Mouse (Mus musculus) small intestine, adult 2 months (tissue): ENCODE data around the gene RPS10-NUDT3.

Experiments
- CTCF ChIP-seq: fragments of 200-500 bp; IDR thresholded peaks from 2 replicates; pipeline ENCODE4 v1.5.1; 2012; ENCODE audit warnings: low read depth, mild to moderate bottlenecking, control low read depth, inconsistent platforms, low read length, moderate library complexity, mixed read lengths; ENCODE audit not compliant: insufficient replicate concordance, insufficient read length; ENCODE audit errors: extremely low read depth
- POLR2A ChIP-seq: fragments of 200-500 bp; IDR thresholded peaks from 2 replicates; pipeline ENCODE4 v1.6.1; 2012; ENCODE audit warnings: low read depth, mild to moderate bottlenecking, control low read depth, inconsistent platforms, low read length, moderate library complexity

DNA sequence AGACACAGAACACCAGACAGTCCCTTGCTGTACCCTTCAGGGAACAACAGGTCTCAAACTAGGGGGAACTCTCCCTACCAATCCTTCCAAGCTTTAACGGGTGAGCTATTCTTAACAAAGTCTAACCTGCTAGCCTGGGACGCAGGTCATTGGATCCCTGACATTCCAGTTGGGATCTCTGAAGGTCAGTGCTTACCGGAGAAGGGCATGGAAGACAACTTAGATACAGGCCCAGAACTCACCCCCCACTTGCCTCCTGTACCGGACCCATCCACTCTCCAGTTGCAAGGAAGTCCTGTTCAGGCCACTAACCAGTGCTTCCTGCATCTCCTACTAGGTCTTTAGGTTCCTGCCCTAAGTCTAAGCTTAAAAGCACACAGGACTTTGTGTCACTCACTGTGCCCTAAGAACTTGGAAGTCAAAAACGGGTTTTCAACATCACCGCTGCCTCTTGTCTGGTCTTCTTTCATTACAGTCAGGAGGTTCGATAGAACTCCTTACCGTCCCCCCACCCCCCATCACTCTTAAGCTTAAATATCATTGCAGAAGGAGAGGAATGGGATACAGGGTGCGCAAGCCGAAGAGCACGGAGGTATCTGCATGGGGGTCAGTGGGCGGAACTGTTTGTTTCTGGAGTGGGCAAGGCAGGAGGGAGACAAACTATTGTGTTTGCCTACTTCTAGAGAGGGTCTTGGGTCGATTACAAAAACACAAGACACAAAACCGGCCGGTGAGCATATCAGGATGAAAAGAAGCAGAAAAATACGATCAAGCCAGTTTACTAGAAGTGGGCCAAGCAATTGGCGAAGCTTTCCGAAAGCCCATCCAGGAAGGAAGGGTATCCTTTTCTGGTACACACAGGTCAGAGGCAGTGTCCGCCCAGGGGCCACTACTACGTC is 80.7 kb downstream of the RPS10-NUDT3 start:
- TF ChIP-seq CTCF = no peak
- TF ChIP-seq POLR2A = no peak
